ENCODE assay signal across 7 mouse cellular contexts in the genomic region with DNA sequence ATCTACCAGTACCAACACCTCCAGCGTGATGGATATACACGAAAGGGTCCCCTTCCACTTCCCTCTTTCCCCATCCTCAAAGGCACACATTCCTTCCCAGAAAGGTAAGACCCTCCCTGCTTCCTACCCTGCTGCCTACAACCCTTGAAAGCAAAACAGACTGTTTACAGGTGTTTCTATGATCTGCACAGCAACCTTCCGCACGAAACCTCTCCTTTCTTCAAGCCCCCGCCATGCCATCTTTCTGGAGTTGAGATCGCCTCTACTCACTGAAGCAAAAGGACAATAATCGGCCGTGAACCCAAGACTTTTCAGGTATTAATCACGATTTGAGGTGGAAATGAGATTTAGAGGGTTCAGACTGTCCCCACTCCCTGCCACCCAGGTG. TPM values are rescaled to one million over a fixed set of nuclear protein-coding genes. Genes with fewer than 3 reads are reported as not detected.
DNase-seq lines count a peak whose midpoint lies in the region; ATAC-seq and TF ChIP-seq lines count a peak whose summit lies in the region.

No protein-coding gene starts in this region.

- no peak for ATAC-seq in embryonic facial prominence, embryonic 15.5 days (ENCODE audit: insufficient number of reproducible peaks, low FRiP score, low TSS enrichment, low read depth)

- no peaks in the 10 kb centered on the region for H3K27me3 ChIP-seq in embryonic facial prominence, embryonic 15.5 days
- H3K27me3 ChIP-seq in limb, embryonic 10.5 days (ENCODE audit: low read depth, poor library complexity, severe bottlenecking) = no peaks in the 10 kb centered on the region

- no peak overlapping the region for H3K27ac ChIP-seq in embryonic facial prominence, embryonic 15.5 days (replicated peaks)
- peak overlapping the region; percentile 84 for H3K27ac ChIP-seq in limb, embryonic 10.5 days
- no peak overlapping the region for H3K27ac ChIP-seq in olfactory bulb, adult 2 months (ENCODE audit: insufficient read depth, low read depth, low read length)

- peaks cover 5% of the 10 kb centered on the region; the same call in 1 of the 2 replicates for H3K36me3 ChIP-seq in embryonic facial prominence, embryonic 15.5 days
- H3K36me3 ChIP-seq in limb, embryonic 10.5 days = peaks cover 36% of the 10 kb centered on the region

- H3K4me1 ChIP-seq in lung, adult 2 months (ENCODE audit: control insufficient read depth, insufficient read depth, low read length) = 0 out of 2 replicates have a peak, but pooled peaks cover 3% of the 10 kb centered on the region
- H3K4me1 ChIP-seq in embryonic facial prominence, embryonic 15.5 days = peaks cover 6% of the 10 kb centered on the region; the same call in 1 of the 2 replicates
- H3K4me1 ChIP-seq in limb, embryonic 10.5 days = peaks cover 11% of the 10 kb centered on the region
- H3K4me1 ChIP-seq in olfactory bulb, adult 2 months (ENCODE audit: control insufficient read depth, insufficient read depth, low read length) = peaks cover 6% of the 10 kb centered on the region; the same call in 1 of the 2 replicates

- DNase-seq in lung, adult 2 months = no peak
- no peak for DNase-seq in lung, postnatal 14 days
- no peak for DNase-seq in limb, embryonic 10.5 days (ENCODE audit: low spot score)
- DNase-seq in adrenal gland, postnatal 25 days = no peak
- no peak for DNase-seq in retina, embryonic 14.5 days (ENCODE audit: low spot score)

- no peak for TF ChIP-seq POLR2A in lung, adult 2 months (IDR thresholded peaks at IDR 0.05; ENCODE audit: borderline replicate concordance, extremely low read depth, low read depth, low read length)
- no peak for TF ChIP-seq POLR2A in olfactory bulb, adult 2 months (IDR thresholded peaks at IDR 0.05; ENCODE audit: insufficient read depth, low read depth, low read length)

- H3K4me3 ChIP-seq in lung, adult 2 months (replicated peaks; ENCODE audit: extremely low read depth, low read depth, low read length) = peak overlapping the region; percentile 97
- peak overlapping the region; percentile 63 for H3K4me3 ChIP-seq in embryonic facial prominence, embryonic 15.5 days (replicated peaks)
- H3K4me3 ChIP-seq in limb, embryonic 10.5 days = peak overlapping the region; percentile 73
- peak overlapping the region; percentile 76 for H3K4me3 ChIP-seq in olfactory bulb, adult 2 months (ENCODE audit: insufficient read depth, low read depth, low read length)

- TF ChIP-seq CTCF in lung, adult 2 months (IDR thresholded peaks at IDR 0.05; ENCODE audit: insufficient read depth, low read length) = no peak
- no peak for TF ChIP-seq CTCF in olfactory bulb, adult 2 months (IDR thresholded peaks at IDR 0.05; ENCODE audit: insufficient read depth, low read depth, low read length)

- H3K9me3 ChIP-seq in embryonic facial prominence, embryonic 15.5 days (replicated peaks) = no peaks in the 10 kb centered on the region
- H3K9me3 ChIP-seq in limb, embryonic 10.5 days (replicated peaks) = no peaks in the 10 kb centered on the region

- peak overlapping the region; percentile 45 for H3K9ac ChIP-seq in embryonic facial prominence, embryonic 15.5 days

- H3K4me2 ChIP-seq in embryonic facial prominence, embryonic 15.5 days (replicated peaks) = peak overlapping the region; percentile 70

- 50% methylated on average over 9 of the region's 9 CpGs for WGBS in lung, adult 2 months
- 55% methylated on average over 9 of the region's 9 CpGs for WGBS in embryonic facial prominence, embryonic 15.5 days
- WGBS in limb, embryonic 10.5 days = 57% methylated on average over 9 of the region's 9 CpGs
- 40% methylated on average over 9 of the region's 9 CpGs for WGBS in olfactory bulb, adult 2 months

RNA-seq across cellular contexts. Expression of a gene that starts 0.6 kb away (rescaled TPM):
- polyA plus RNA-seq in lung, adult 2 months (2012; rRNA removed) = 0.24 and 0.57 TPM in 2 replicates
- polyA plus RNA-seq in embryonic facial prominence, embryonic 15.5 days (2015; fragmentation: Nextera tagmentation; extraction: Ambion mirVana) = 4.8 and 5.6 TPM in 2 replicates
- 8.5 and 8.7 TPM in 2 replicates for polyA plus RNA-seq in limb, embryonic 10.5 days (2016; fragmentation: Nextera tagmentation; extraction: Ambion mirVana)
- polyA plus RNA-seq in olfactory bulb, adult 2 months (2012; ENCODE audit: insufficient read depth, insufficient read length, low replicate concordance, missing spikeins) = not detected in 2 replicates
- 0.90 and 1.1 TPM in 2 replicates for total RNA-seq in adrenal gland, postnatal 25 days (2021)

RNA-seq across cellular contexts. Expression of a gene that starts 7.0 kb away (rescaled TPM):
- 1.1 and 1.8 TPM in 2 replicates for polyA plus RNA-seq in lung, adult 2 months (2012; rRNA removed)
- polyA plus RNA-seq in embryonic facial prominence, embryonic 15.5 days (2015; fragmentation: Nextera tagmentation; extraction: Ambion mirVana) = 6.4 and 6.5 TPM in 2 replicates
- 7.2 and 10.6 TPM in 2 replicates for polyA plus RNA-seq in limb, embryonic 10.5 days (2016; fragmentation: Nextera tagmentation; extraction: Ambion mirVana)
- polyA plus RNA-seq in olfactory bulb, adult 2 months (2012; ENCODE audit: insufficient read depth, insufficient read length, low replicate concordance, missing spikeins) = not detected in 2 replicates
- total RNA-seq in adrenal gland, postnatal 25 days (2021) = 5.8 and 6.5 TPM in 2 replicates

RNA-seq across cellular contexts. Expression of a gene that starts 36.9 kb away (rescaled TPM):
- polyA plus RNA-seq in lung, adult 2 months (2012; rRNA removed) = 2.3 and 3.3 TPM in 2 replicates
- 14.1 and 14.6 TPM in 2 replicates for polyA plus RNA-seq in embryonic facial prominence, embryonic 15.5 days (2015; fragmentation: Nextera tagmentation; extraction: Ambion mirVana)
- polyA plus RNA-seq in limb, embryonic 10.5 days (2016; fragmentation: Nextera tagmentation; extraction: Ambion mirVana) = 15.2 and 16.7 TPM in 2 replicates
- not detected in 2 replicates for polyA plus RNA-seq in olfactory bulb, adult 2 months (2012; ENCODE audit: insufficient read depth, insufficient read length, low replicate concordance, missing spikeins)
- 13.7 and 18.7 TPM in 2 replicates for total RNA-seq in adrenal gland, postnatal 25 days (2021)

RNA-seq across cellular contexts. Expression of a gene that starts 53.5 kb away (rescaled TPM):
- 1.5 and 2.6 TPM in 2 replicates for polyA plus RNA-seq in lung, adult 2 months (2012; rRNA removed)
- polyA plus RNA-seq in embryonic facial prominence, embryonic 15.5 days (2015; fragmentation: Nextera tagmentation; extraction: Ambion mirVana) = 11.8 and 11.9 TPM in 2 replicates
- 10.4 and 11.9 TPM in 2 replicates for polyA plus RNA-seq in limb, embryonic 10.5 days (2016; fragmentation: Nextera tagmentation; extraction: Ambion mirVana)
- not detected in 2 replicates for polyA plus RNA-seq in olfactory bulb, adult 2 months (2012; ENCODE audit: insufficient read depth, insufficient read length, low replicate concordance, missing spikeins)
- total RNA-seq in adrenal gland, postnatal 25 days (2021) = 12.6 and 15.2 TPM in 2 replicates

RNA-seq across cellular contexts. Expression of a gene that starts 55.2 kb away (rescaled TPM):
- polyA plus RNA-seq in lung, adult 2 months (2012; rRNA removed) = 1.1 and 1.9 TPM in 2 replicates
- polyA plus RNA-seq in embryonic facial prominence, embryonic 15.5 days (2015; fragmentation: Nextera tagmentation; extraction: Ambion mirVana) = 5.0 and 5.3 TPM in 2 replicates
- polyA plus RNA-seq in limb, embryonic 10.5 days (2016; fragmentation: Nextera tagmentation; extraction: Ambion mirVana) = 3.4 and 4.7 TPM in 2 replicates
- not detected in 2 replicates for polyA plus RNA-seq in olfactory bulb, adult 2 months (2012; ENCODE audit: insufficient read depth, insufficient read length, low replicate concordance, missing spikeins)
- total RNA-seq in adrenal gland, postnatal 25 days (2021) = 6.8 and 7.7 TPM in 2 replicates
